Mouse (Mus musculus) kidney, adult 2 months (tissue): ENCODE data around the gene Ubqlnl.

Source experiments
- CTCF ChIP-seq: fragments of 200-500 bp; conservative IDR thresholded peaks from 2 replicates; pipeline ENCODE4 v1.5.1; 2011; ENCODE audit warnings: low read depth, mild to moderate bottlenecking, control low read depth, low read length, moderate library complexity, mixed read lengths; ENCODE audit not compliant: insufficient read depth, insufficient read length
- POLR2A ChIP-seq: fragments of 200-500 bp; IDR thresholded peaks from one replicate; pipeline ENCODE4 v1.6.1; 2011; ENCODE audit warnings: low read depth, low read length, control low read depth

GRCm38 (mm10) chr7:104169634-104170204 lies 19.4 kb upstream of the Ubqlnl start:
- TF ChIP-seq CTCF (no peak), POLR2A (no peak)
